Mouse (Mus musculus) T-helper 17 cell (primary cell): ENCODE data around the gene Zfp62.

Source experiments
- in situ Hi-C, 2 experiments: fragments of 300-600 bp; cut with MboI, MseI; formaldehyde crosslinking; loops; 1 replicate in 1 of 2; 2 replicates in 1 of 2; pipeline ENCODE4 v1.15.1; 2025; ENCODE audit warnings: high pct_unique_total_duplicates in 2 of 2

Gene Zfp62

DNA sequence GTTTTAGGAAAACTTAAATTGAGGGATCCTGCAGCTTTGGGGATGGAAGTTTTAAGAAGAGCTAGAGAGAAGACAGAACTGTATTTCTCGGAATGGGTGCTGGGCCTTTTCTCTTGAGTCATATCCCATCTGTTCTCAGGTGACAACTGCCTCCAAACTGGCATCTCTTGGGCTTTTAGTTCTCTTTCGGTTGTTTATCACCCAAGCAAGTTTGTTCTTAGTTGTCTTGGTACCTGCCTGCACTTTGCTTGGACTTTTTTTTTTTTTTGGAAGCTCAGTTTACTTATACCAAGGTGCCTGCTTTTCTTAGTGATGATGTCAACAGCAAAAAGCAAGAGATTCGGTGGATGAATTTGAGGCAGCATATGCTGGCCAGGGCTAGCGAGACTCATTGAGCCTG is 43.4 kb downstream of the Zfp62 start:
- in situ Hi-C loops = loop anchor here (5.0 kb wide), 3 partner anchors 44 to 459 kb away; partner anchors contain the start of genes Olfr1396 (in 1 of the 2) and Zfp62 (in 1 of the 2)

DNA sequence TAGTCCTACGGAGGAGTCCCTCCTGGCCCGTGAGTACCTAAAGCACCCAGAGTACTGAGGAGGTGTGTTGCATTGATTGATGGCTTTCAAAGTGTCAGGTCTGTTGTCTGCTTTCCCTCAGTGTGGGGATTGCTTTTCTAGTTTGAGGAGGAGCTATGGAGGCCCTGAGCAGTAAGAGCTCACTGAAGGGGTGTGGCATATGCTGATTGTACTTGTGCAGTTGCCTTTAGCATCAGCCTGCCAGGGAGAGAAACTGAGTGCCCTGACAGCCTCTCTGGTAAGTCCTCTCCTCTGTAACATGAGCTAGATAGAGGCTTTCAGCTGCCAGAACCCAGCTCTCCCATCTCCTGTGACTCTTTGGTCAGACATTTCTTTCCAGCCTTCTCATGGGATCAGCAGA is 44.2 kb downstream of the Zfp62 start:
- in situ Hi-C loops = loop anchor here (5.0 kb wide), 3 partner anchors 45 to 460 kb away; partner anchors contain the start of genes Olfr1396 (in 1 of the 2) and Zfp62 (in 1 of the 2)

DNA sequence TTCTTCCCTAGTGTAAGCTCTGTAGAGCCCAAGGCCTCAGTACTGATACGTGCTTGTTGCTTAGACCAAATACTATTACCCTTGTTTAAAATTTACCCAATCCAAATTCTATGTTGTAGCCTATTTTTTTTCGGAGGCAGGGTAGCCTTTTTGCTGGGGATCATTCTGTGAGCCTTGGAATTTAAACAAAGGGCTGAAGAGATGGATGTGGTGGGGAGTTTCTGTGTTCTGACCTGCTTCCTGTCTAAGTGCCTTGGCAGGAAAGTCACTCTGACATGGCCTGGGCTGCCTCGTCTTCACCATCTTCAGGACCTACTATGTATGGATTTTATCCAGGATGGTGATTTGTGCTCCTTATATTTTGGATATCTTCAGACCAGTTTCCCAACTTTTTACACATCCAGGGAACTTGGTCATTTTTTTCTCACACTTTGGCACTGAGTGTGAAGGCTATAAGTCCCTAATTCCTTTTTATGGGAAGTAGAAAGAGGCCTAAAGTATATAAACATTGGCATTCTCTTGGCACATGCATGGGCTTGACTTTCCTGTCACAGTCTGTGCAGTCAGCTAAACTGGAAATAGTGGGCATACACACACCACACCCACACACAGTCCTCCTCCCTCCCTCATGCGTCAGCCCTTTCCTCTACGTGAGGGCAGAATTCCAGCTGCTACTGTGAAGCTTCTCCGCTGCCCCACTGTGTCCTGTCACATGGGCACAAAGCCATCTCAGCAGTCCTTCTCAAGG is 45.3 kb downstream of the Zfp62 start:
- in situ Hi-C loops = loop anchor here (5.0 kb wide), 3 partner anchors 46 to 461 kb away; partner anchors contain the start of genes Olfr1396 (in 1 of the 2) and Zfp62 (in 1 of the 2)

DNA sequence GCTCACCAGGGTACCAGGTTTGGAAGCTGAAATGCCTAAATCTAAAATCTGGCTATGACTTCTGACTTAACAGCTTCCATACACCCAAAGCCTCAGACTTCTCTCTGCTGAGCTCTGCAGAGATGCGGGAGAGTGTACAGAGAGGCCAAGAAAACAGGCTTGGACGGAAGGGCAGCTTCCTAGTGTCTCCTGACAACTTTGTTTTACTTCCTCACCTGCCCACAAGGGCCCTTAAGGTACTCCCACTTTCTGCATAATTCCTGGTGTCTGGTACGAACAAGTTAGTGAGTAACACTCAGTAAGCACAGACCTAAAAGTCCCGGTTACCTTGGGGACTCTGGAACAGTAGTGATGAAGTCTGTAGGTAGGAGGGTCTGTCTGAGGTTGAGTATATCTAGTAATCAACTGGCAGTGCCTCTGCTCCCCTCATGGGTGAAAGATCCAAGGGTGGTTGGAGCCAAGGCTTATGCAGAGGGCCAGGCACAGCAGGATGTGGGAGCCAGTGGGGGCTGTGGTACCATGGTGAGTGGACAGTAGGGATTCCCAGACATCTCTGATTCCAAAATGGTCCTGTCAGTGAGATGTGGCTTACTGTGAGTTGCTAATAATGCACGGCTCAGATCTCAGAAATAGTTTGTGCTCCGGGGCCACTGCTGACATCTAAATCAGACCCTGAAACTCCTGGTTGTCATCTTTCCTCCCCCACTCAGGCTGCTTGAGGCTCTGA is 46.0 kb downstream of the Zfp62 start:
- in situ Hi-C loops = loop anchor here (5.0 kb wide), 3 partner anchors 47 to 462 kb away; partner anchors contain the start of genes Olfr1396 (in 1 of the 2) and Zfp62 (in 1 of the 2)

DNA sequence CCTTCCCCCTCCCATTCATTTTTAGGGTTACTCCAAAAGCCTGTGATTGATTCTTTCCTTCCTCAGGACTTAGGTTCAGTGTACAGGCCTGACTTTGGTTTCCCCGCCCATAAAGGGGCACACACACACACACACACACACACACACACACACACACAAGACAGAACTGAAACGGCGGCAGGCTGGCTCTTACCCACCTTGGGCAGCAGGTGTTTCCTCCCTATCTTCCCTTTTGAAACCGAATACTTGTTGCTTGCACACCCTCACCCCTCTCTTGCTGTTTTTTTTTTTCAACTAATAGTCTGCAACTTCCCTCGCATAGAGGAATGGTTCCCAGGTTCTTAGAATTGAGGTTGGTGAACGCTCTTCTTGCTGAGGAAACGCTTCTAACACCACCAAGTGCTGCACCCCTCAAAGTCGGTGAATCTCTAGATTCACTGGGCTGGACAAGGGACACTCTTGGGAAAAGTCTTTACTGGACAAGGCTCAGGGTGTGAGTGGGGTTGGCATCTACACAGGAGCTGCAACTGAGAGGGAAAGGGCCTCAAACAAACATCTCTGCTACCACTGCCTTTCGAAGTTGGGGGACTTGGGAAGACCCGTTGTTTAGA is 46.8 kb downstream of the Zfp62 start:
- in situ Hi-C loops = loop anchor here (5.0 kb wide), 3 partner anchors 48 to 463 kb away; partner anchors contain the start of genes Olfr1396 (in 1 of the 2) and Zfp62 (in 1 of the 2)

DNA sequence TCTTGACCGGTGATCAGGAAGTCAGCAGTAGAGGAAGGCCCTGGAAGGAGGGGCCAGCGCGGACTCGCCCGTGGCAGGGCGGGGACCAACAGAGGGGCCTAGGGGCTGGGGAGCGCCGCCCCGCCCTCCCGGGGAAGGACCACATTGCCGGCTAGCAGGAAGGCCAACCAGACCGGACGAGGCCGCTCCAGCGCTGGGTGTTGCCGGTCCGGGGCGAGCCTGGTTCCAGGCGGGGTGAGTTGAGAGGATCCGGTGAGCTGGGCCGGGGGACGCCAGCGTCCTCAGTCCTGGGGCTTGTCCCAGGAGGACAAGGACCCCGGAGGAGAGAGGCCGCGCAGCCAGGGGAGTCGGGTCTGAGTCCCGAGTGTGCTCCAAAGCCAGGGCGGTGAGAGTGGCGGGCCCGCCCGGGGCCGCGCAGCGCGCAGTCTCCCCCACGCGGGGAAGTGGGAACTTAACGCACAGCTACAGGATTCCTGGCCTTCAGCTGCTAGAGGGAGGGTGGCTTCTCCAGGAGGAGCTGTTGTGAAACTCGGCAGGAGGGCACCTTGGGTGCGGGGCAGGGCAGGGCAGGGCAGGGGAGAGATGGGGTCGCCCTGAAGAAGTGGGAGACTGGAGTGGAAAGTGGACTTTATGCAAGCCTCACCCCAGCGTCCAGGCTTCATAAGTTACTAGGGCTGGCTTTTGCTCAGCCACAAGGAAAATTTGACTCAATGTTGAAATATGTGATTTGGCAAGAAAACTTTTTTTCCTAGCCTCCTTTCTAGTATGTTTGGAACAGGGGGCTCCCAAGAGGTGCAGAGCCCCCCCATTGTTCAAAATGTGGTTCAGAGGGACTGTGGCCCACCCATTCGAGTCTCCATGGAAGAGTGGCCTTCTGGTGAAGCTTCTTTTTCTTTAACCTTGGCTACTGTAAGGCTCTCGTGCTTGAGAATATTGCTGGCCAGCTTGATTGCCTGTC is 47.6 kb downstream of the Zfp62 start:
- in situ Hi-C loops = no loop called here

DNA sequence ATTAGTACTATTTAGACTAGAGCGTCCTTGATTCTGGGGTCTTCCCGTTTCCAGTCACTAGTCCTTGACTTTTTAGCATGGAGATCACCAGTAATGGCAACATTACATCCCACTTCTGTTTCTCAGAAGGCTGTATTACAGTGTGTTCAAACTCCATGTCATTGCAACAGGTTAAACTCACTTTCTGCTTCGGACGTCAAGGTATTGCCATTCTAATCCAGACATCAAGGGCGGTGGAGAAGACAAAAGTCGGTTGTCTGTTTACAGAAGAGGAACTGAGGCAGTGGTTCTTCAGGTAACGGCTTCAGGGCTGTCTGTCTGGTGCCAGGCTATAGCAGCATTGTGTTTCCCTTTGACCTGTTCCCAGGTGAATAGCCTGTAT is 48.3 kb downstream of the Zfp62 start:
- in situ Hi-C loops = no loop called here

DNA sequence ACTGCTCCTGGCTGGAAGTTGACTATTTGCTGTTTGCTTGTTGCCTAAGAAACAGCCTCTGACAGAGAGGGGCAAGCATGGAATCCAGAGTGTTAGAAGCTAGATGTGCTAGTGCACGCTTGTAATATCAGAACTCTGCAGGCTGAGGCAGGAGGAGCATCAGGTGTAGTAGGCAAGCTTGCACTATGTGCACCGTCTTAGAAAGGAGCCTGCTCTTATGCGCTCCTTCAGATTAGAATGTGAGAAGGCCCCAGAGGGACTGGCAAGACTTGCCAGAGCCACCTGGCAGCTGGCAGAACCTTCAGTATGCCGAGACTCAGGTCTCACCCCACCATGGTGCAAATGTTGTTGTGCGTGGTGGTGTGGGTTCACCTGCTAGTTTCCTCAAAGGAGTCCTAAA is 49.0 kb downstream of the Zfp62 start:
- in situ Hi-C loops = no loop called here

DNA sequence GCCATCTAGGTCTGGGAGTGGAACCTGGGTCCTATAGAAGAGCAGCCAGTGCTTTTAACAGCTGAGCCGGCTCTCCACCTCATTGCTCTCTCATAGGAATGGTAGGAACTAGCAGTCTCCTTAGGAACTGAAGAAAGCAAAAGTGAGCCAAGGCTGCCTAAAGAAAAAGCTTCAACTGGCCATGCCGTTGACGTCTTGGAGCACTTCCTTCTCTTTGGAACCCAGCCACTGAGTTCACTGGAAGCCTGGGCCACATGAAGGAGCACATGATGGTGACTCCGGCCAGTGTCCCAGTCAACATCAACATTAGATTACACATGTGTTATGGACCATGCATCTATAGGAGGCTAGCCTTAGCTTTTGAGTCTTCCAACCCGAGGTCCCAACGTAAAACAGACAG is 49.9 kb downstream of the Zfp62 start:
- in situ Hi-C loops = no loop called here

DNA sequence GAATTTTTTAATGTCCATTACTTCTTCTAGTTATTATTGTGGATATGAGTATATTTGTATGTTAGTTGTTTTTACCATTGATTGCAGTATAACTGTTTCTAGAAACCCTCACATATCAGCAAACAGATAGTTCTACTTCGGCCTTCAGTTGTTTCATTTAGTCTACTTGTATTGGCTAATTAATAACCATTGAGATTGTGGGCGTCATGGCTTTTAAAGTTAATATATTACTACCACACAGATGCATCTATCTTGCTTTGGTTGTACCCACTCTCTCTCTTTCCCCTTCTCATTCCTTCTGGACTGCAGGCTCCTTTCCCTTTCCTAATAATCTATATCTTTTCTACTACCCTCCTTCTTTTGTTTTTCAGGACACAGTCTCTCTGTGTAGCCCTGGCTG is 56.2 kb downstream of the Zfp62 start:
- in situ Hi-C loops = no loop called here

DNA sequence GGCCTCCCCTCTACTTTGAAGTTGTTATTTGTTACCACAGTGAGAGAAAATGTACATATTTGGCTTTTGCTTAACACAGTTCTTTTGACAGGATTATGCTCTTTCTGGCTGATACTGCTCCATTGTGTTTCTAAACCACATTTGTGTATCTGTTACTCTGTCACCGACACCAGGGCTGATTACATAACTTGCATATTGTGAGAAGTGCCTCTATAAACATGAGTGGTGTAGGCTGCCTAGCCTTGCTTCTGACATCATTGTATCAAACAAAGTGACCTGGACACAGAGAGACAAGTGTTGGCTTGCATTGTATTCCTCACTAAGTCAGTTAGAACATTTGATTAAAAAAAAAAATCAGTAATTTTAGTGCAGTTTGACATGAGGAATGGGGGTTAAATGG is 56.7 kb downstream of the Zfp62 start:
- in situ Hi-C loops = loop anchor here (5.0 kb wide), 3 partner anchors 73 to 398 kb away; partner anchors contain the start of gene Btnl9 (in 1 of the 2)

DNA sequence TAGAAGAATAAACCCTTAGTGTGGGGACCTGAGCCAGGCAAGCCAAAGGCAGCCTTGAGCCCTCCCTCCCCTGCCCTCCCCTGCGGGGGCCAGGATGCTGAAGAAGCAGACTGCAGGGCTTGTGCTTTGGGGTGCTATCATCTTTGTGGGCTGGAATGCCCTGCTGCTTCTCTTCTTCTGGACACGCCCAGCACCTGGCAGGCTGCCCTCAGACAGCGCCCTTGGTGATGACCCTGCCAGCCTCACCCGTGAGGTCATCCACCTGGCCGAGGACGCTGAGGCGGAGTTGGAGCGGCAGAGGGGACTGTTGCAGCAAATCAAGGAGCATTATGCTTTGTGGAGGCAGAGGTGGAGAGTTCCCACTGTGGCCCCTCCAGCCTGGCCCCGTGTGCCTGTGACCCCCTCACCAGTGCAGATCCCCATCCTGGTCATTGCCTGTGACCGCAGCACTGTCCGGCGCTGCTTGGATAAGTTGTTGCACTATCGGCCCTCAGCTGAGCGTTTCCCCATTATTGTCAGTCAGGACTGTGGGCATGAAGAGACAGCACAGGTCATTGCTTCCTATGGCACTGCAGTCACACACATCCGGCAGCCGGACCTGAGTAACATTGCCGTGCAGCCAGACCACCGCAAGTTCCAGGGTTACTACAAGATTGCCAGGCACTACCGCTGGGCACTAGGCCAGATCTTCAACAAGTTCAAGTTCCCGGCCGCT is 57.7 kb downstream of the Zfp62 start:
- in situ Hi-C loops = loop anchor here (5.0 kb wide), 3 partner anchors 73 to 398 kb away; partner anchors contain the start of gene Btnl9 (in 1 of the 2)

DNA sequence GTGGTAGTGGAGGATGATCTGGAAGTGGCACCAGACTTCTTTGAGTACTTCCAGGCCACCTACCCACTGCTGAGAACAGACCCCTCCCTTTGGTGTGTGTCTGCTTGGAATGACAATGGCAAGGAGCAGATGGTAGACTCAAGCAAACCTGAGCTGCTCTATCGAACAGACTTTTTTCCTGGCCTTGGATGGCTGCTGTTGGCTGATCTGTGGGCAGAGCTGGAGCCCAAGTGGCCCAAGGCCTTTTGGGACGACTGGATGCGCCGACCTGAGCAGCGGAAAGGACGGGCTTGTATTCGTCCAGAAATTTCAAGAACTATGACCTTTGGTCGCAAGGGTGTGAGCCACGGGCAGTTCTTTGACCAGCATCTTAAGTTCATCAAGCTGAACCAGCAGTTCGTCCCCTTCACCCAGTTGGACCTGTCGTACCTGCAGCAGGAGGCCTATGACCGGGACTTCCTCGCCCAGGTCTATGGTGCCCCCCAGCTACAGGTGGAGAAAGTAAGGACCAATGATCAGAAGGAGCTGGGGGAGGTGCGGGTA is 58.3 kb downstream of the Zfp62 start:
- in situ Hi-C loops = loop anchor here (5.0 kb wide), 3 partner anchors 74 to 399 kb away; partner anchors contain the start of gene Btnl9 (in 1 of the 2)

DNA sequence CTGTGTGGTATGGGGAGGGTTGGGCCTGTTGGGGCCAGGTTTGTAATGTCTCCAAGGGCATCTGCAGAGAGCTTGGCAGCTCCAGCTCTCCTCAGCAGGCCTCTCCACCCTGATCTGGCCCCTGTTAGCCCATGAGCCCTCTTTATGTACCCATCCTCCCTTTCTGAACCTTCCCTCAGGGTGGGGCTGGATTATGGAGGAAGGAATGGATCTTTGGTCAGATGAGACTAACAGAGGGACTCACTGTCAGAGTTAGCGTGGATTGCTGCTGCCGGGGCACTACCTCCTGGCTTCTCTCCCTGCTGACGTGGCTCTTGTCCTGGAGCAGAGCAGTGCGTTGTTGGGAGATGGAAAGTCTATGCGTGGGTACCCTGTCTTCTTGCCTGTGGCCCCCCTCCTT is 59.2 kb downstream of the Zfp62 start:
- in situ Hi-C loops = loop anchor here (5.0 kb wide), 3 partner anchors 75 to 400 kb away; partner anchors contain the start of gene Btnl9 (in 1 of the 2)

DNA sequence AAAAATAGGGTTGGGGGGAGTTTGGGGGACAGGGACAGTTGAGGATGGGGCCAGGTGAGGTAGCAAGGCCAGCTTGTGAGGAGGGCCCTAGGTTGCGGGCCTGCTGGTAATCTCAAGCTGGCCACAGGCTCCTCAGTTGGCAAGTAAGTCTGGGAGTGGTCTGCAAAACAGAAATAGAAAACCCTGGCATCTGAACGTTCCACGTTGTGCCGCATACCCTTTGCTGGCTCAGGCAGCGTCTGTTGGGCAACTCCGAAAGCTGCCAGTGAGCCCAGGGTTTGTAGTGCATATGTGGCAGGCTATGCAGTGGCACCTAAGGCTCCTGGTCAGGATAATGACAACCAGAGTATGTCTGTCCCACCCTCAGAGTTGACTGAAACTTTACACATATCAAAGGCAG is 60.1 kb downstream of the Zfp62 start:
- in situ Hi-C loops = loop anchor here (5.0 kb wide), 3 partner anchors 76 to 401 kb away; partner anchors contain the start of gene Btnl9 (in 1 of the 2)

DNA sequence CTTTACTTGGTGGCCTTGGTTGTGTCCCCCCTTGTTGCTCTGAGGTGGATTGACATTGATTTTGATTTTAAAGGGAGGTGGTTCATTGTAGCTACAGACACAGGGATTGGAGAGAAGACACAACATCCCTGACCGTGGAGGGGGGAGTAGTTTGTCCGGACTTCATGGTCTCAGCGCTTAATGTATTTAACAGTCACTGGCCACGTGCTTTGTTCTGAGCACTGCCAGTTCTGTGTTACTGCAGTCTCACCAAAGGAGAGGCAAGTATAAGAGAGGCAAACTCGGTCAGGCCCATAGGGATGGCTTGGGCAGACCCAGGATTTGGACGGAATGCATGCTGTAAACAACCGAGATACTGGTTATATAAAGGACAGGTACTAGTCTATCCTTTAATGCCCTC is 61.0 kb downstream of the Zfp62 start:
- in situ Hi-C loops = loop anchor here (5.0 kb wide), 3 partner anchors 77 to 402 kb away; partner anchors contain the start of gene Btnl9 (in 1 of the 2)

DNA sequence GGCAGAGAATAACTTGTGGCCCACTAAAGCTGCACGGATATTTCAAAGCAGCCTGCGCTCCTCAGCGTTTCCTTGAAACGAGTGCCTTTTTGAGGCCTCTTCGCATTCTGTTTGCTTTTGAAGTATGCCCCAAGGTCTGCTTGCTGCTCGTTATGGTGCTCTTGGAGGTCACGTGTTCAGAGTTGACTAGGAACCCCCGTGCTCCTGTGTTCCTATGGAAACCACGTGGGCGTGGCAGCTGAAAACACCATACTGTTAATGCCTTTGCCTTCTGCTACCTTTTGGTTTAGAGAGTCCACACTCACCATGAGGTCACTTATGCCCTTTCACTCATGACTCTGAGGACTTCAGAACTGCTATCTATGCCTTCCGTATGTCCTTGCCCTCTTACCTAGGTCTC is 61.5 kb downstream of the Zfp62 start:
- in situ Hi-C loops = loop anchor here (5.0 kb wide), 4 partner anchors 77 to 402 kb away; partner anchors contain the start of gene Btnl9 (in 1 of the 2)

DNA sequence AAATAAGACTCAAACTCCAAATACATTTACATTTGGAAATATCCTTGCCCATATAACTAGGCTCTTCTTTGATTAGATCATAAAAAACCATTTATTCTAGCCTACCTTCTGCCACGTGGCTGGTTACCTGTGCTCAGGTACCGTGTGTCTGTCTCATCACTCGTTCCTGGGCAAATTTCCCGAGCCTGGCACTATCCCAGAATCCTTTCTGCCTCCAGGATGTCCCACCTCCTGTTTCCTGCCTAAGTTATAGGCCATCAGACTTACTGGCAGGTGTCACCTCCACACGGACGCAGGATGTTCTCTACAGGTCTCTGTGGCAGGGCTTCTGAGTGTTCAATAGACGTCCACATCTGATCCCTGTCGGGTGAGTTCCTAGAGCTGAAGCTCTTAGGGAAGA is 62.0 kb downstream of the Zfp62 start:
- in situ Hi-C loops = loop anchor here in 1 of 2 experiments (5.0 kb wide), 1 partner anchor 158 kb away; no protein-coding TSS in a partner anchor

DNA sequence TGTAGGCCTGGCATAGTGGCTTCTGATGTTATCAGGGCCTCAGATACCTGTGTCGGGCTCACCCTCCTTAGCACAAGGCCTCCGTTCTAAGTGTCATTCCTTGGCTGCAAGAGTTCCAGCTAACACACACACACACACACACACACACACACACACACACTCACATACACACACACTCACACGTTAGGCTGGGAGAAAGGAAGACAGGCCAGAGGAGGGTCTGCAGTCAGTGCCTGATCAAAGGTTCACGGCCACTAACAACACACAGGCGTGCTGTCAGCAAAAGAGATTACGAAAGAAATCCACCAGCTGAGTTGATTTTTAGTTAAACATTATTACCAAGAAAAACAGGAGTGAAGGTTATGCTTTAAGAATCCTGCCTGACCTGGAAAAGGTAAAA is 63.6 kb downstream of the Zfp62 start:
- in situ Hi-C loops = loop anchor here in 1 of 2 experiments (5.0 kb wide), 1 partner anchor 159 kb away; no protein-coding TSS in a partner anchor
